Mouse (Mus musculus) forebrain, embryonic 12.5 days (tissue): ENCODE results near the gene Ldb3. TPM values are rescaled to one million over a fixed set of nuclear protein-coding genes. Genes with fewer than 3 reads are reported as not detected.
A peak's percentile ranks its signal among the peaks of the same experiment; 100 is the strongest.

Source experiments
- ATAC-seq: fragments of 200-750 bp; cut with Nextera tagmentation; 2 replicates; pipeline ENCODE4 v1.8.0; 2017; ENCODE audit warnings: moderate TSS enrichment; ENCODE audit not compliant: low FRiP score
- H3K27ac ChIP-seq: fragments of 300-500 bp; sonication (generic); 2 replicates; pipeline ENCODE4 v1.5.1; 2016; ENCODE audit warnings: mild to moderate bottlenecking
- H3K27me3 ChIP-seq: fragments of 300-500 bp; sonication (generic); 2 replicates; pipeline ENCODE4 v1.6.1; 2016; ENCODE audit warnings: mild to moderate bottlenecking
- H3K36me3 ChIP-seq: fragments of 300-500 bp; sonication (generic); replicated peaks from 2 replicates; pipeline ENCODE4 v1.6.1; 2016; ENCODE audit warnings: mild to moderate bottlenecking
- H3K4me1 ChIP-seq: fragments of 300-500 bp; sonication (generic); 2 replicates; pipeline ENCODE4 v1.6.1; 2016
- H3K4me2 ChIP-seq: fragments of 300-500 bp; sonication (generic); 2 replicates; pipeline ENCODE4 v1.6.1; 2016; ENCODE audit warnings: mild to moderate bottlenecking, moderate library complexity
- H3K4me3 ChIP-seq: fragments of 300-500 bp; sonication (generic); replicated peaks from 2 replicates; pipeline ENCODE4 v1.5.1; 2016; ENCODE audit warnings: mild to moderate bottlenecking
- H3K9ac ChIP-seq: fragments of 300-500 bp; sonication (generic); 2 replicates; pipeline ENCODE4 v1.6.1; 2016; ENCODE audit warnings: mild to moderate bottlenecking
- H3K9me3 ChIP-seq: fragments of 300-500 bp; sonication (generic); 2 replicates; pipeline ENCODE4 v1.6.1; 2016
- WGBS: fragments of 180-500 bp; shearing (Covaris S2); methylation state at CpG from one replicate; pipeline ENCODE4 v1.1.7; 2016; 5-methylcytosine and 5-hydroxymethylcytosine counted together
- polyA plus RNA-seq: library from polyadenylated mRNA; unstranded; fragments of >200 nt; fragmentation: Nextera tagmentation; extraction: Ambion mirVana; gene quantifications from 2 replicates; pipeline ENCODE4 v1.2.1, GENCODE M21; 2016

Gene Ldb3
- polyA plus RNA-seq, 1 experiment from 2014 or later: 0.20 TPM

DNA sequence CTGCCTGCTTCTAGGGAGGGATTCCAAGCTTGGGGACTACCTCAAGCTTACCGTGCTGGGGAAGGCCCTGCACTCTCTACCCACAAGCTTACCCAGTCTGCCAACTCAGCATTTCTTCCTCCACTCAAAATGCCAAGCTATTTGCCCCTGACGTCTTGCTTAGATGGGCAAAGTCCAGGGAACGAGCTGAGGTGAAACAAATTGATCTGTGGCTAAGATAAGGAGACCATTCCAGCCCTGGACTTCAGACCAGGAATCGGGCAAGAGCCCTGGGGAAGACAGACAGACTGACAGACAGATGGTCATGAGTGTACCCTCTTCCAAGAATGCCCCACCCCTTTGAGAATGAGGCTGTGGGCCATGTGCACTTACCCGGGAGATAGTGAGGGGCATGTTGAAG is 477 bp downstream of the Ldb3 start:
- H3K9ac ChIP-seq: no peak overlapping the region
- no peak overlapping the region for H3K4me2 ChIP-seq
- H3K4me3 ChIP-seq: no peak overlapping the region
- WGBS: 79% methylated on average over 5 of the region's 5 CpGs
- H3K9me3 ChIP-seq: no peaks in the 10 kb centered on the region
- peaks cover 4% of the 10 kb centered on the region; the same call in 1 of the 2 replicates for H3K4me1 ChIP-seq
- no peaks in the 10 kb centered on the region for H3K27me3 ChIP-seq
- no peaks in the 10 kb centered on the region for H3K36me3 ChIP-seq
- no peak for ATAC-seq
- no peak overlapping the region for H3K27ac ChIP-seq

DNA sequence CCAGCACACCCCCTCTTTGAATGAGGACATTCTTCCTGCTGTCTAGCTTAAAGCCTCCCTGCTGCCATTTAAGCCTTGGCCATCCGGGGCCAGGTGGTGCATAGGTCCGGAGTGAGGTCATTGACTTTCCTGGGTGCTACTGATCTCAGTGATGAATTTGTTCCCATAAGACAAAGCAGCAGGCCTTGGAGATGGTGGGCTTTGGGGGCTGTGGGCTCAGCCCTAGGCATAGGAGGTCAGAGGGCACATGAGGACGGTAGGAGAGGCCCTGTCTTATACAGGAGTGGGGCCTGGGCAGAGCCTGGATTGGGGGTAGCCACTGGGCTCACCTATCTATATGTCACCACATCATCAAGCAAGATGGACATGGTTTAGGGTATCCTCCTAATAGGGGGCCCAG is 1.6 kb downstream of the Ldb3 start:
- H3K27me3 ChIP-seq: no peaks in the 10 kb centered on the region
- ATAC-seq: no peak
- WGBS: 80% methylated on average over 3 of the region's 3 CpGs
- no peak overlapping the region for H3K27ac ChIP-seq
- H3K4me1 ChIP-seq: peaks cover 4% of the 10 kb centered on the region; the same call in 1 of the 2 replicates
- no peak overlapping the region for H3K4me2 ChIP-seq
- no peaks in the 10 kb centered on the region for H3K9me3 ChIP-seq
- H3K36me3 ChIP-seq: no peaks in the 10 kb centered on the region
- H3K4me3 ChIP-seq: no peak overlapping the region
- H3K9ac ChIP-seq: no peak overlapping the region

DNA sequence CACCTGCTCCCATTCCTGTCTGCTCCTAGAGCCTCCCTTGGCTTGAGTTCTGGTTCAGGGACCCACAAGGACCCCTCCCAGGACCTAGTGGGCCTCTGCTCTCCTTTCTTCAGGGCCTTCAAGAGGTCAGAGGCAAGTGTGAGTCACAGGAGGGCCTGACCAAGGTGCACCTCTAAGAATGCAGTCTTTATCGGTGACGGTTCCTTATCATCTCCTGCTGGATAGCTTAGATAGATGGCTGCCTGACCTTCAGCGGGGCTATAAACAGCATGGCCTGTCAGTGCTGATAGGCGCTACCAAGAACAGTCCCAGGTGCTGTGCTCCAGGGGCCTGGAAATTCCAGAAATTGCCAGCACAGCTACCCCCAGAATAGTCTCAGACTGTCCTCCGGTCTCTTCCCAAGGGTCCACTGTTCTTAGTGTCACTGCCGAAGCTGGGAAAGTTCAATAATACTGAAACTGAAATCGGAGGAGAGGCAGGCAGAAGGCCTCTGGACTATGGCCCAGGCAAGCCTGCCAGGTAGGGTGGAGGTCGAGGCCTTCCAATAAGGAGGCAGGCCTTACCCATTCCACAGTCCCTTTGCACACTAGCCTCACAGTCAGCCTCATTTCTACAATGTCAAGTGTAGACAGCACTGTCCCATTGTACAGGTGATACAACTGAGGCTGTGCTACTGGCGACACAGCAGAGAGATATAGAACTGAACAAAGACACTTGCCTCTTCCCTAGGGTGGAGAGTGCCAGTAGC is 3.0 kb downstream of the Ldb3 start:
- Histone ChIP-seq H3K36me3 (no peaks in the 10 kb centered on the region), H3K27ac (no peak overlapping the region), H3K9ac (no peak overlapping the region), H3K4me2 (no peak overlapping the region), H3K27me3 (no peaks in the 10 kb centered on the region), H3K4me1 (no peaks in the 10 kb centered on the region), H3K4me3 (no peak overlapping the region), H3K9me3 (no peaks in the 10 kb centered on the region)
- 88% methylated on average over 9 of the region's 9 CpGs for WGBS
- no peak for ATAC-seq

DNA sequence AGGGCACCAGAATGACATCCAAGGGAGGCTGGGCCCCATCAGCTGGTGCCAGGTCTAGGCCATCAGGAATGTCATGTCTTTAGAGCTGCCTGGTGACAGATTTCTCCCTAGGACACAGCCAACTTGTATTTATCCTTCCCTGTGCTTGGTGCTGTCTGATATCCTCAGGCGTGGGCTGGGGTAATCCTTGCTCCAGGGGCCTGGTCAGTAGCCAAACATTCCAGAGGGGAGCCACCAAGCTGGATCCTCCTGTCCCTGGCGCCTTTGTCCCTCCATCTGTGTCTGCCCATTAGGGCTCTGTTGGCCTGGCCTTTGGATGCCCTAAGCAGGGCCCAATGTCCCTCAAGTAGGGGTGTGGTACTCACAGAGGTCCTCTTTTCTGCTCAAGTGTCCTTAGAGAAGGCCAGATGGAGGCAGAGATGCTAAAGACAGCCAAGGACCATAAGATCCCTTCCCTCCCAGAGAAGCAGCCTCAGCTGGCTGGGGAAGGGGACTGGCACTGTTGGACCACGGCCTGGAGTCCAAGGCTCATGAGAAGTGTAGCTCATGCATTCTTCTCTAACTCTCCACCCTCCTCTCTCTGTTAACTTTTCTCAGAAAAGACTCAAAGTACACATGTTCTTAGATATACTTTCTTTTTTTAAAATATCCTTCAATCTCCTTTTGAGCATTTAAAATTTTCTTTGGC is 5.6 kb downstream of the Ldb3 start:
- no peak overlapping the region for H3K9ac ChIP-seq
- H3K4me3 ChIP-seq: no peak overlapping the region
- H3K4me1 ChIP-seq: no peaks in the 10 kb centered on the region
- H3K27me3 ChIP-seq: no peaks in the 10 kb centered on the region
- no peak overlapping the region for H3K27ac ChIP-seq
- no peaks in the 10 kb centered on the region for H3K36me3 ChIP-seq
- no peak overlapping the region for H3K4me2 ChIP-seq
- no peaks in the 10 kb centered on the region for H3K9me3 ChIP-seq
- 74% methylated on average over 3 of the region's 3 CpGs for WGBS
- ATAC-seq: no peak

DNA sequence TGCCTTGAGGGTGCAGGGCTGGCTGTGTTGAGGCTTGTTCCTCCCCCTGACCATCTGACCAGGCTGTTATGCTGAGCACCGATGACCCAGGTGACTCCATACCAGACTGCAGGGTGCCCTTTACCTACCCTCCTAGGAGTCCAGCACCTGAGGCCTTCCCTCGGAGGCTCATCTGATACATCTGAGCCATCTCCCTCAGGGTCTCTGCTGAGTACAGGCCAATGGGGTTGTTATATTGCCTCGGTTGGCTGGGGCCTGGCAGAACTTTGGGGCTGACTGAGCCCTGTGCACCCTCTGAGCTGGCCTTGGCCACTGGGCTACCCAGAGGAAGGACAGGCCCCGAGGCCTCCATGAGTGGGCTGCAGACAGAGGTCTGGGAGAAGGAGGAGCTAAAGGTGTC is 11.6 kb downstream of the Ldb3 start:
- WGBS: 82% methylated on average over 4 of the region's 4 CpGs
- Histone ChIP-seq H3K4me3 (no peak overlapping the region), H3K9ac (no peak overlapping the region), H3K4me1 (no peaks in the 10 kb centered on the region), H3K9me3 (no peaks in the 10 kb centered on the region), H3K27me3 (no peaks in the 10 kb centered on the region; the same call in 1 of the 2 replicates), H3K27ac (no peak overlapping the region), H3K36me3 (no peaks in the 10 kb centered on the region), H3K4me2 (no peak overlapping the region)
- no peak for ATAC-seq

DNA sequence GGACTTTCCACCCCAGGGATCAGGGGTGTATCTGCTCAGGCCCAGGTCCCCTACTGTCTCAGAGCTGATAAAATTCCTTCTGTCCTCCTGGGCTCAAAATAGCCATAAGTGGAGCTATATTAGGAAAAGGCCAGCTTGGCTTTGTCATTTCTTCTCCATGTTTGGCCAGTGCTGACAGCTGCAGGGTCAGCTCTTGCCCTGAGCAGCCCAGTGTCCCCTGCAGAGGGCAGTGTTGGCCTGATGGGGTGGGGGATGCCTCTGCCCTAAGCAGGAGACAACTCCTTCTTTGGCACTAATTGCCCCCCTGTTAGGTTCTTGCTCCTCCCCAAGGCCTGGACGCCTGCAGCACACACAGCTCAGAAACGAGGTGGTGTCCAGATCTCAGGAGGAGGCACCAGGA is 14.4 kb downstream of the Ldb3 start:
- WGBS: 59% methylated on average over 2 of the region's 2 CpGs
- ATAC-seq: no peak
- H3K36me3 ChIP-seq: no peaks in the 10 kb centered on the region
- no peak overlapping the region for H3K4me2 ChIP-seq
- no peak overlapping the region for H3K4me3 ChIP-seq
- H3K27me3 ChIP-seq: peaks cover 8% of the 10 kb centered on the region; the same call in 1 of the 2 replicates
- H3K9ac ChIP-seq: no peak overlapping the region
- H3K9me3 ChIP-seq: no peaks in the 10 kb centered on the region
- peaks cover 7% of the 10 kb centered on the region; the same call in 1 of the 2 replicates for H3K4me1 ChIP-seq
- no peak overlapping the region for H3K27ac ChIP-seq

DNA sequence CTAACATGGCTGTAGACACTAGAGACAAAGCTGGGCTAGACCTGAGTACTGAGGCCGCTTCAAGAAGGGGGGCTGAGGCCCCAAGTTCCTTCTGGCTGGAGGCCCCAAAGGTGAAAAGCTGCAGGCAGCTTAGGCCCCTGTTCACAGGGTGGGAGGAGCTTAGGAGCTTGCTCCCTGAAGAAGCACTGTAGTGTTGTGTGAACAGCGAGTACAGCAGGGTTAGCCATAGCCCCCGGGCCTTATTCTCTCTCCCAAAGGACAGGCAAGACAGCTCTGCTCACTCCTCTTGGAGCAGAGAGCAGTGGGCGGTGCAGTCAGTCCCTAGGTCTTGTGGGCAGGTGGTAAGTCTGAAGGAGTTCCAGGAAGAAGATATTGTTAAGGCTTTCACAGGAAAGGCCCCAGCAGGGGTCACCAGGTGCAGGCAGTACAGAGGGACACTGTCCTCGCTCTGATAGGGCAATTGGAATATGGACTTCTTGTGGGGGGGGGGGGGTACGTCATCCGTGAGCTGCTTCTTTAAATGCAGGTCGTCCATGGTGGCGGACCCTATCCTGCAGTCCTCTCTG is 15.1 kb downstream of the Ldb3 start:
- Histone ChIP-seq H3K27me3 (peaks cover 14% of the 10 kb centered on the region; the same call in 1 of the 2 replicates), H3K27ac (no peak overlapping the region), H3K36me3 (no peaks in the 10 kb centered on the region), H3K4me1 (peaks cover 7% of the 10 kb centered on the region; the same call in 1 of the 2 replicates), H3K9ac (no peak overlapping the region), H3K4me2 (no peak overlapping the region), H3K4me3 (no peak overlapping the region), H3K9me3 (no peaks in the 10 kb centered on the region)
- no peak for ATAC-seq
- WGBS: 71% methylated on average over 9 of the region's 9 CpGs

DNA sequence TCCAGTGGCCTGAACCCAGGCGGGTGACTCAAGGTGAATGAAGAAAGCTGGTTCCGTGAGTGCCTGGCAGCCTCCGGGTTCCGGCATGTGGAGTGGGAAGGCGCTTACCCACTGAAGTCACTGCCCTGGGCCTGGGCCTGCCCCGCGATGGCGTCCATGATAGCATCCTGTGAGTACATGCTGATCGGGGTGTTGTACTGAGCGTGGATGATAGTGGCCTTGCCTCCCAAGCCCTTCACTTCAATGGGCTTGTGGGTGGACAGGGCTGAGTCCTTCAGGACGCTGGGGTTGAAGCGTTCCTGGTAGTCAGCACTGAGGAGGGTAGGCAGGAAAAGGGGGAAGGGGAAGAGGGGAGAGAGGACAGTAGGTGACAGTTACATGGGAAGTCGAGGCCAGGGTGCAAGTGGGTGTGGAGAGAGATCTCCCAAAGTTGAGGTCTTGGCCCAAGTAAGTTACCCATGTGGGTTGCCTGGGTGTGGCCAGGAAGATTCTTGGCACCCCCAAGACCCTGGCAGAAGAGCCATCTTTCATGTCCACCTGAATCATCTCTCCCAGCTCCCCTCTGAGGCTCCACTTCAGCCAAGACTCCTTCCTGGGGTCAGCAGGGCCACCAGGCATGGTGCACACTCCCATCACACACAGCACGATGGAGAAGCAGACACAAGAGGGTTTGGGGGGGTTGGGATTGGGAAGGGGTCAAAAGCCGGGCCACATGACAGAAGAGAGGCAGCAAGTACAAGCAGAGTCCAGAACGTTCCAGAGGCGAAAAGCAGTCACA is 16.7 kb downstream of the Ldb3 start:
- H3K36me3 ChIP-seq: no peaks in the 10 kb centered on the region

DNA sequence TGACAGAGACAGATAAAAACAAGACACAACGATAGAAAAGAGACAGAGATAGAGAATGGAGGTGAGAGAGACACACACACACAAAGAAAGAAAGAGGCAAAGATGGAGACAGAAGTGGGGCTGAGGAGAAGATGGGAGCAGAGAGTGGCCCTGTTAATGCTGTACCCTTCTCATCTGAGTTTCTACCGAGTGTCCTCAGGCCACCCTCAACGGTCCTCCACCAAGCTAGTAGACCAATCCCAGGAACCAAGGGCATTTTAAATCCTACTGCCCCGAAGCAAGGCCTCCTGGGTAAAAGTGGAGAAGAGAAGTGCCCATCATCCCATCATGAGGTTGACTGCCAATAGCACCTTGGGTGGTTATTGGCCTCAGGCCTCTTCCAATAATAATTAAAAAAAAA is 17.6 kb downstream of the Ldb3 start:
- Histone ChIP-seq H3K4me1 (peaks cover 7% of the 10 kb centered on the region; the same call in 1 of the 2 replicates), H3K27ac (no peak overlapping the region), H3K9ac (no peak overlapping the region), H3K27me3 (peaks cover 14% of the 10 kb centered on the region; the same call in 1 of the 2 replicates), H3K9me3 (no peaks in the 10 kb centered on the region), H3K4me3 (no peak overlapping the region), H3K4me2 (no peak overlapping the region), H3K36me3 (no peaks in the 10 kb centered on the region)
- 75% methylated on average over 4 of the region's 4 CpGs for WGBS
- ATAC-seq: no peak

More for the DNA sequence above, 16.7 kb downstream of the Ldb3 start:
- Histone ChIP-seq H3K9me3 (no peaks in the 10 kb centered on the region), H3K9ac (no peak overlapping the region), H3K27me3 (peaks cover 14% of the 10 kb centered on the region; the same call in 1 of the 2 replicates), H3K4me2 (no peak overlapping the region), H3K4me1 (peaks cover 7% of the 10 kb centered on the region; the same call in 1 of the 2 replicates), H3K4me3 (no peak overlapping the region), H3K27ac (no peak overlapping the region)
- no peak for ATAC-seq
- WGBS: 86% methylated on average over 17 of the region's 17 CpGs

DNA sequence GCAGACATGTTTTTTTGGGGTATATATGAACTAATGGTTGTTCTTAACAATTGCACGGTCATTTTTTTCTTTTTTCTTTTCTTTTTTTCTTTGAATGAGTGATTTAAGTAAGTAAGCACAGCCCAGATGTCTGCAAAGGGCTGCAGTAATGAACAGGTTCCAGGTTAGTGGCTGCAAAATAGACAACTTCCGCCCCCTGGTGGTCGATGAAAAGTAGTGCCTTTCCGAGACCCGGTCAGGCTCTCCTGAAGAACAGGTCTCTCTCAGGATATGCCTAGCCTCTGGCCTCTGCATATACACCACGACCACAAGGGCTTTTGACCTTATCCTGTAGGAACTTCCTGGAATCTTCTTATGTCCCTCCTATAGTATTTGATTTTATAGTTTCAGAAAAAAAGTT is 18.2 kb downstream of the Ldb3 start:
- Histone ChIP-seq H3K27ac (no peak overlapping the region), H3K36me3 (no peaks in the 10 kb centered on the region), H3K4me3 (peak overlapping the region; percentile 23; the same call in 1 of the 2 replicates), H3K9me3 (no peaks in the 10 kb centered on the region), H3K27me3 (peaks cover 14% of the 10 kb centered on the region; the same call in 1 of the 2 replicates), H3K4me1 (peaks cover 7% of the 10 kb centered on the region; the same call in 1 of the 2 replicates), H3K4me2 (peak overlapping the region; percentile 51), H3K9ac (no peak overlapping the region)
- WGBS: under 1% methylated on average over 6 of the region's 6 CpGs
- ATAC-seq: peak; percentile 81

DNA sequence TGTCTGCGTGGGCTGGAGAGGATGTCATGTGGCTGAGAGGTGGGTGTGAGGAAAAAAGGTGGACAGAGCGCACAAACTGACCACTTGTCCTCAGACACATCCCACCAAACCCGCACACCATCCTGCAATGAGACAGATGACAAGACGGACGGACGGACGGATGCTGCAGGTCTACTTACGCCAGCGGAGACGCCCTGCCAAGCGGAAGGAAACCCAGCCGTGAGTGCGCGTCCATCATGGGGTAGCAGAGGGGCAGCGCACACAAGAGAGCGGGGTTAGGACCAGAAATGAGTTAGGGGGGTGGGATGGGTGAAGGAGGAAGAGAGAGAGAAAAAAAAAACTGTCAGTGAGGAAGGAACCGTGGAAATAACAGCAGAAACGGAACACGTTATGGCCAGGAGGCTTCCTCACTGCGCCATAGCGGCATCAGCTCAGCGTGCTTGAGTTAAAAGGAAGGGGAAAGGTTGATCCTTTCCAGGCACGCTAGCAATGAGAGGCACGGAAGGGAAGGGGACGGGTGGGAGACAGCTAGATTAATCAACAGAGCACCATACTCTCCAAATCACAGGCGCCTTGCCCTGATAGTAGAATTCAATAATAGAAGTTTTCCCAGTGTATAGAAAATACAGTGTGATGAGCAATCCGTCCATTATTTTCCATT is 18.8 kb downstream of the Ldb3 start:
- peaks cover 14% of the 10 kb centered on the region; the same call in 1 of the 2 replicates for H3K27me3 ChIP-seq
- no peaks in the 10 kb centered on the region for H3K9me3 ChIP-seq
- peak overlapping the region; percentile 44; the same call in 1 of the 2 replicates for H3K9ac ChIP-seq
- peaks cover 7% of the 10 kb centered on the region; the same call in 1 of the 2 replicates for H3K4me1 ChIP-seq
- H3K4me3 ChIP-seq: peak overlapping the region; percentile 23
- peak overlapping the region; percentile 51 for H3K4me2 ChIP-seq
- 45% methylated on average over 27 of the region's 27 CpGs for WGBS
- ATAC-seq: no peak; the same call in 1 of the 2 replicates
- no peak overlapping the region for H3K27ac ChIP-seq
- H3K36me3 ChIP-seq: no peaks in the 10 kb centered on the region
